Mouse (Mus musculus): ENCODE measurements at regions not wholly inside any gene's neighbourhood (a gene's known extent, or its start where the extent isn't known, plus 50 kb on each side); places are given as distances from the start of the nearest gene placed in this dataset.

- H3K36me3 ChIP-seq (ENCODE audit: control insufficient read depth, insufficient read depth, low read length): no peaks in the 10 kb centered on the region
- no peak overlapping the region for H3K27ac ChIP-seq (ENCODE audit: insufficient read depth, low read depth, low read length)
- no peaks in the 10 kb centered on the region for H3K4me1 ChIP-seq (ENCODE audit: control insufficient read depth, insufficient read depth, insufficient read length, low read length)
- TF ChIP-seq POLR2A (IDR thresholded peaks at IDR 0.05; ENCODE audit: low read depth, low read length) (no peak), CTCF (IDR thresholded peaks at IDR 0.05; ENCODE audit: extremely low read depth, insufficient read length, insufficient replicate concordance, low read depth, low read length) (no peak)
- H3K4me3 ChIP-seq (ENCODE audit: low read depth, low read length): no peak overlapping the region
- 84% methylated on average over 10 of the region's 10 CpGs for WGBS
- H3K27me3 ChIP-seq (ENCODE audit: control insufficient read depth, insufficient read depth, low read length): no peaks in the 10 kb centered on the region
Observed at GRCm38 (mm10) chr9:68116221-68116741, 276.1 kb downstream of the Vps13c start.

GRCm38 (mm10) chr9:68118266-68118665, 278.1 kb downstream of the Vps13c start:
- TF ChIP-seq POLR2A (IDR thresholded peaks at IDR 0.05; ENCODE audit: low read depth, low read length): no peak
- no peak for TF ChIP-seq CTCF (IDR thresholded peaks at IDR 0.05; ENCODE audit: extremely low read depth, insufficient read length, insufficient replicate concordance, low read depth, low read length)
- H3K4me3 ChIP-seq (ENCODE audit: low read depth, low read length): no peak overlapping the region
- 69% methylated on average over 2 of the region's 2 CpGs for WGBS
- no peaks in the 10 kb centered on the region for H3K4me1 ChIP-seq (ENCODE audit: control insufficient read depth, insufficient read depth, insufficient read length, low read length)
- H3K27me3 ChIP-seq (ENCODE audit: control insufficient read depth, insufficient read depth, low read length): no peaks in the 10 kb centered on the region
- no peaks in the 10 kb centered on the region for H3K36me3 ChIP-seq (ENCODE audit: control insufficient read depth, insufficient read depth, low read length)
- H3K27ac ChIP-seq (ENCODE audit: insufficient read depth, low read depth, low read length): no peak overlapping the region

- H3K27me3 ChIP-seq (ENCODE audit: control insufficient read depth, insufficient read depth, low read length): no peaks in the 10 kb centered on the region
- no peaks in the 10 kb centered on the region for H3K4me1 ChIP-seq (ENCODE audit: control insufficient read depth, insufficient read depth, insufficient read length, low read length)
- H3K4me3 ChIP-seq (ENCODE audit: low read depth, low read length): no peak overlapping the region
- 41% methylated on average over 3 of the region's 3 CpGs for WGBS
- no peaks in the 10 kb centered on the region for H3K36me3 ChIP-seq (ENCODE audit: control insufficient read depth, insufficient read depth, low read length)
- no peak overlapping the region for H3K27ac ChIP-seq (ENCODE audit: insufficient read depth, low read depth, low read length)
- no peak for TF ChIP-seq CTCF (IDR thresholded peaks at IDR 0.05; ENCODE audit: extremely low read depth, insufficient read length, insufficient replicate concordance, low read depth, low read length)
- TF ChIP-seq POLR2A (IDR thresholded peaks at IDR 0.05; ENCODE audit: low read depth, low read length): no peak
Observed at GRCm38 (mm10) chr9:68122266-68122665, 282.1 kb downstream of the Vps13c start.

GRCm38 (mm10) chr9:68131263-68131662, 291.1 kb downstream of the Vps13c start:
- Histone ChIP-seq H3K4me1 (ENCODE audit: control insufficient read depth, insufficient read depth, insufficient read length, low read length) (no peaks in the 10 kb centered on the region), H3K27me3 (ENCODE audit: control insufficient read depth, insufficient read depth, low read length) (no peaks in the 10 kb centered on the region), H3K27ac (ENCODE audit: insufficient read depth, low read depth, low read length) (no peak overlapping the region), H3K36me3 (ENCODE audit: control insufficient read depth, insufficient read depth, low read length) (no peaks in the 10 kb centered on the region), H3K4me3 (ENCODE audit: low read depth, low read length) (no peak overlapping the region)
- TF ChIP-seq POLR2A (IDR thresholded peaks at IDR 0.05; ENCODE audit: low read depth, low read length): no peak
- no peak for TF ChIP-seq CTCF (IDR thresholded peaks at IDR 0.05; ENCODE audit: extremely low read depth, insufficient read length, insufficient replicate concordance, low read depth, low read length)

- whole genome bisulfite sequencing: 68% methylated on average over 2 of the region's 2 CpGs
- TF ChIP-seq CTCF (IDR thresholded peaks at IDR 0.05; ENCODE audit: extremely low read depth, insufficient read length, insufficient replicate concordance, low read depth, low read length) (no peak), POLR2A (IDR thresholded peaks at IDR 0.05; ENCODE audit: low read depth, low read length) (no peak)
Observed at GRCm38 (mm10) chr9:68135446-68136050, 295.4 kb downstream of the Vps13c start.

GRCm38 (mm10) chr9:68162813-68163570, 322.8 kb downstream of the Vps13c start:
- Histone ChIP-seq H3K27ac (ENCODE audit: insufficient read depth, low read depth, low read length) (no peak overlapping the region), H3K4me3 (ENCODE audit: low read depth, low read length) (no peak overlapping the region), H3K4me1 (ENCODE audit: control insufficient read depth, insufficient read depth, insufficient read length, low read length) (no peaks in the 10 kb centered on the region), H3K36me3 (ENCODE audit: control insufficient read depth, insufficient read depth, low read length) (no peaks in the 10 kb centered on the region), H3K27me3 (ENCODE audit: control insufficient read depth, insufficient read depth, low read length) (no peaks in the 10 kb centered on the region)
- TF ChIP-seq POLR2A (IDR thresholded peaks at IDR 0.05; ENCODE audit: low read depth, low read length): no peak
- no peak for TF ChIP-seq CTCF (IDR thresholded peaks at IDR 0.05; ENCODE audit: extremely low read depth, insufficient read length, insufficient replicate concordance, low read depth, low read length)
- 78% methylated on average over 10 of the region's 10 CpGs for WGBS

More at GRCm38 (mm10) chr9:68135446-68136050, 295.4 kb downstream of the Vps13c start:
- Histone ChIP-seq H3K27me3 (ENCODE audit: control insufficient read depth, insufficient read depth, low read length) (no peaks in the 10 kb centered on the region), H3K27ac (ENCODE audit: insufficient read depth, low read depth, low read length) (no peak overlapping the region), H3K36me3 (ENCODE audit: control insufficient read depth, insufficient read depth, low read length) (no peaks in the 10 kb centered on the region), H3K4me1 (ENCODE audit: control insufficient read depth, insufficient read depth, insufficient read length, low read length) (no peaks in the 10 kb centered on the region), H3K4me3 (ENCODE audit: low read depth, low read length) (no peak overlapping the region)

GRCm38 (mm10) chr9:68166556-68166955, 326.4 kb downstream of the Vps13c start:
- H3K4me1 ChIP-seq (ENCODE audit: control insufficient read depth, insufficient read depth, insufficient read length, low read length): no peaks in the 10 kb centered on the region
- 36% methylated on average over 4 of the region's 4 CpGs for WGBS
- no peak for TF ChIP-seq CTCF (IDR thresholded peaks at IDR 0.05; ENCODE audit: extremely low read depth, insufficient read length, insufficient replicate concordance, low read depth, low read length)
- TF ChIP-seq POLR2A (IDR thresholded peaks at IDR 0.05; ENCODE audit: low read depth, low read length): no peak

More at GRCm38 (mm10) chr9:68166556-68166955, 326.4 kb downstream of the Vps13c start:
- Histone ChIP-seq H3K4me3 (ENCODE audit: low read depth, low read length) (no peak overlapping the region), H3K27me3 (ENCODE audit: control insufficient read depth, insufficient read depth, low read length) (no peaks in the 10 kb centered on the region), H3K27ac (ENCODE audit: insufficient read depth, low read depth, low read length) (no peak overlapping the region), H3K36me3 (ENCODE audit: control insufficient read depth, insufficient read depth, low read length) (no peaks in the 10 kb centered on the region)

Data from small intestine, adult 2 months (tissue).